Mouse (Mus musculus) midbrain, postnatal 0 days (tissue): ENCODE results near the gene Htr6. TPM values are rescaled to one million over a fixed set of nuclear protein-coding genes. Genes with fewer than 3 reads are reported as not detected.
A peak's percentile ranks its signal among the peaks of the same experiment; 100 is the strongest.

Experiments used
- ATAC-seq: fragments of 200-750 bp; cut with Nextera tagmentation; 2 replicates; pipeline ENCODE4 v1.8.0; 2017; ENCODE audit warnings: moderate number of reproducible peaks, mild to moderate bottlenecking, moderate TSS enrichment, moderate library complexity; ENCODE audit not compliant: low FRiP score
- DNase-seq: peaks from one replicate; pipeline ENCODE4 v3.0.0-alpha.2; 2015; ENCODE audit warnings: low spot score
- H3K27ac ChIP-seq: fragments of 300-500 bp; sonication (generic); 2 replicates; pipeline ENCODE4 v1.5.1; 2014; ENCODE audit warnings: low read depth, mild to moderate bottlenecking, low read length, mixed read lengths
- H3K27me3 ChIP-seq: fragments of 300-500 bp; sonication (generic); 2 replicates; pipeline ENCODE4 v1.6.1; 2014; ENCODE audit warnings: low read length, control low read depth, mixed read lengths; ENCODE audit not compliant: insufficient read depth
- H3K36me3 ChIP-seq: fragments of 300-500 bp; sonication (generic); 2 replicates; pipeline ENCODE4 v1.6.1; 2014; ENCODE audit warnings: low read length, control low read depth, mixed read lengths; ENCODE audit not compliant: insufficient read depth
- H3K4me1 ChIP-seq: fragments of 300-500 bp; sonication (generic); 2 replicates; pipeline ENCODE4 v1.6.1; 2014; ENCODE audit warnings: mild to moderate bottlenecking, control low read depth, antibody characterized with exemption, low read length, mixed read lengths; ENCODE audit not compliant: insufficient read depth
- H3K4me2 ChIP-seq: fragments of 300-500 bp; sonication (generic); 2 replicates; pipeline ENCODE4 v1.6.1; 2014; ENCODE audit warnings: low read depth, mild to moderate bottlenecking, low read length, mixed read lengths; ENCODE audit not compliant: poor library complexity, severe bottlenecking
- H3K4me3 ChIP-seq: fragments of 300-500 bp; sonication (generic); 2 replicates; pipeline ENCODE4 v1.5.1; 2014; ENCODE audit warnings: low read depth, mild to moderate bottlenecking, low read length, moderate library complexity
- H3K9ac ChIP-seq: fragments of 300-500 bp; sonication (generic); replicated peaks from 2 replicates; pipeline ENCODE4 v1.6.1; 2014; ENCODE audit warnings: mild to moderate bottlenecking, low read length, moderate library complexity, mixed read lengths; ENCODE audit not compliant: poor library complexity, severe bottlenecking
- H3K9me3 ChIP-seq: fragments of 300-500 bp; sonication (generic); 2 replicates; pipeline ENCODE4 v1.6.1; 2016; ENCODE audit warnings: low read length, control low read depth
- CTCF ChIP-seq: IDR thresholded peaks from 2 replicates; pipeline ENCODE4 v1.5.1; 2016; ENCODE audit warnings: antibody characterized with exemption, mild to moderate bottlenecking
- WGBS: fragments of 180-500 bp; shearing (Covaris S2); extraction: QIAGEN DNeasy Blood & Tissue Kit; methylation state at CpG from one replicate; pipeline ENCODE4 v1.1.7; 2014; 5-methylcytosine and 5-hydroxymethylcytosine counted together
- polyA plus RNA-seq: library from polyadenylated mRNA; unstranded; fragments of >200 nt; fragmentation: Nextera tagmentation; extraction: Ambion mirVana; gene quantifications from 2 replicates; pipeline ENCODE4 v1.2.1, GENCODE M21; 2015
- total RNA-seq: library from RNA; depleted of rRNA; stranded (reverse); fragments of >200 nt; gene quantifications from 2 replicates; pipeline ENCODE4 v1.2.3, GENCODE M21; 2014

Gene Htr6
- total and polyA plus RNA-seq, 2 experiments from 2014 or later, result 1.0 to 5.9 TPM

DNA sequence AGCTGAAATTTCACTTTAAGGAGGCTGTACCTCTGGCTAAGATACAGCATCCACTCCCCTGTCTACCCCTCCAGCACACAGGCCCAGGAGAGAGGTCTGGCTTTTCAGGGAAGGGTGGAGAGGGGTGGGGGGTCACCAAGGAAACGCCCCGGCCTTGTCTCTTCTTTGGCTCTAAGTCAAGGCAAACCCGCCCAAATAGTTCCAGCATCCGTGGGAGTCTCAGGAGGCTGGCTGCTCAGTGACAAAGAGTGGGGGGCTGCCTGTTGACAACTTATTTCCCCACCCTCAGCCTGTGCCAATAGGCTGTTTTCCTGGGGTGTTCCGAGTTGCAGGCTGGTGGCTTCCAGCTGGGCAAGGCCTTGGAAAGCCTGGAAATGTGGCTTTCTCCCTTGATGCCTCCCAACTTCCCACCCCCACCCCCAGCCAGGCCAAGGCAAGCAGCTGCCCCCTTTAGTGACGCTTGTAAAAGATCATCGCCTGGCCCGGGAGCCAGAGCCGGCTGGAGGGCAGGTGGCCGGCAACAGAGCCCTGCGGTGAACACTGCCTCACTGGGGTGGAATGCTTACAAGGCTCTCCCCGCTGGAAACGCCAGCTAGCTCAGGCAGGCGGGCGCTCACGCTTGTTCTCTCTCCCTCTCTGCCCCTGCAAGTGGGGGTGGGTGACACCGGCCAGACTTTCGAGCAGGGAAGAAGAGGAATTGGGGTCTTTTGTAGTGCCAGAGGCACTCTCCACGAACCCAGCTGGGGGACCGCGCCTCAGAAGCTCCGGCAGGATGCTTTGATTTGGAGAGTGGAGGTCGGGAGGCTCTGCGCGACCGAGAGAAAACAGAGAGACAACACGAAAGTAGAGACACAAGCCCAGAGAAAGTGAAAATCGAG lies 16.3 kb upstream of the Htr6 start:
- H3K4me2 ChIP-seq, result peak overlapping the region; percentile 86
- peak overlapping the region; percentile 53 for H3K4me3 ChIP-seq
- no peak for ATAC-seq
- no peaks in the 10 kb centered on the region for H3K36me3 ChIP-seq
- peaks cover 35% of the 10 kb centered on the region for H3K27me3 ChIP-seq
- no peaks in the 10 kb centered on the region for H3K9me3 ChIP-seq
- H3K27ac ChIP-seq, result 0 out of 2 replicates have a peak overlapping the region, but pooled peaks have one; percentile 38
- TF ChIP-seq CTCF, result no peak
- WGBS, result 4% methylated on average over 28 of the region's 28 CpGs
- no peaks in the 10 kb centered on the region for H3K4me1 ChIP-seq
- peak overlapping the region; percentile 44; the same call in 1 of the 2 replicates for H3K9ac ChIP-seq
- DNase-seq, result peak; percentile 64

GRCm38 (mm10) chr4:139091066-139091465 lies 15.7 kb upstream of the Htr6 start:
- Histone ChIP-seq H3K36me3 (no peaks in the 10 kb centered on the region), H3K27ac (no peak overlapping the region), H3K9ac (no peak overlapping the region), H3K4me2 (no peak overlapping the region), H3K4me1 (no peaks in the 10 kb centered on the region), H3K9me3 (no peaks in the 10 kb centered on the region), H3K4me3 (no peak overlapping the region), H3K27me3 (peaks cover 35% of the 10 kb centered on the region)
- no peak for TF ChIP-seq CTCF
- DNase-seq (no peak), ATAC-seq (no peak)
- WGBS, result 42% methylated on average over 7 of the region's 7 CpGs

- no peaks in the 10 kb centered on the region for H3K36me3 ChIP-seq
- H3K9me3 ChIP-seq, result no peaks in the 10 kb centered on the region
- H3K27me3 ChIP-seq, result peaks cover 35% of the 10 kb centered on the region
- no peak for TF ChIP-seq CTCF
- no peak overlapping the region for H3K4me3 ChIP-seq
- H3K9ac ChIP-seq, result no peak overlapping the region
- no peaks in the 10 kb centered on the region for H3K4me1 ChIP-seq
- no peak overlapping the region for H3K4me2 ChIP-seq
- 70% methylated on average over 15 of the region's 15 CpGs for WGBS
- no peak for ATAC-seq
- DNase-seq, result no peak
- H3K27ac ChIP-seq, result no peak overlapping the region
These were observed 15.1 kb upstream of the Htr6 start for GRCm38 (mm10) chr4:139090303-139090940.

GRCm38 (mm10) chr4:139088982-139089671 lies 13.8 kb upstream of the Htr6 start:
- DNase-seq, result no peak
- no peak for TF ChIP-seq CTCF
- no peaks in the 10 kb centered on the region for H3K9me3 ChIP-seq
- 71% methylated on average over 9 of the region's 9 CpGs for WGBS
- H3K36me3 ChIP-seq, result no peaks in the 10 kb centered on the region
- no peaks in the 10 kb centered on the region for H3K4me1 ChIP-seq
- H3K9ac ChIP-seq, result no peak overlapping the region
- no peak overlapping the region for H3K4me3 ChIP-seq
- no peak overlapping the region for H3K4me2 ChIP-seq
- H3K27me3 ChIP-seq, result peaks cover 42% of the 10 kb centered on the region
- H3K27ac ChIP-seq, result no peak overlapping the region
- ATAC-seq, result no peak

- WGBS, result 70% methylated on average over 4 of the region's 4 CpGs
- Histone ChIP-seq H3K9ac (no peak overlapping the region), H3K4me3 (no peak overlapping the region), H3K4me2 (no peak overlapping the region), H3K27ac (no peak overlapping the region), H3K4me1 (peaks cover 16% of the 10 kb centered on the region), H3K27me3 (peaks cover 27% of the 10 kb centered on the region), H3K9me3 (no peaks in the 10 kb centered on the region), H3K36me3 (no peaks in the 10 kb centered on the region)
- TF ChIP-seq CTCF, result no peak
- no peak for DNase-seq
- ATAC-seq, result no peak
These were observed 11.6 kb upstream of the Htr6 start for GRCm38 (mm10) chr4:139086984-139087383.
